ENCODE assay signal across 21 mouse cellular contexts in the genomic region with DNA sequence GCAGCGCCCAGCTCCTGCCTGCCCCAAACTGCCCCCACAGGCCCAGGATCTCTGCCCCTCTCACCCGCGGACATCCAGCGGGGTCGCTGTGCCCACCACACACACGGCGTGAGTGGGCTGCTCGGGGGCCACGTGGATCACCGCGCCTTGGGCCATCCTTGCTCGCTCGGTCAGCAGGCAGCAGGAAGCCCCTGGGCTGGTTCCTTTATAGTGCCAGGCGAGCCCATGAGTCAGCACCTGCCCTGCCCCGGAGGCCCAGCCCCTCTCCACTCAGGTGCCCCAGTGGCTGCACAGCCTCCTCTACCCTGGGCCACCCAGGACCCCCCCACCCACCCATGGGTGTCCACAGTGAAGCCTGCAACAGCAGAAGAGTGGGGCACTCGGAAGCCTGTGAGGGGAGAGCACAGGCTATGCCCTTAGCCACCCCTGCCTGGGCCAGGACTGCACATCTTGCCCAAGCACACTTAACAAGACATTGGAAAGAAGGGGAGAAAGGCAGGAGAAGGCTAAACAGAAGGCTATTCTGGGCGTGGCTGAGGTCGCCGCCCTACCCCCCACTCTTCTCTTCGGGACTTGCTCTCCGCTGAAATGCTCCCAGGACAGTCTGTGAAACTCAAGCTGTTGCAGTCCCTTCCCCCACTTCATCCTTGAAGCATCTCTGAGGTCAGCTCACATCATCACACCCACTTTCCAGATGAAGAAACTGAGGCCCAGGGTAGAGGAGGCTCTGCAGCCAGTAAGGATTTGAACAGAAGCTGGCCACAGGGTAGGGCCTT. TPM values are rescaled to one million over a fixed set of nuclear protein-coding genes. Genes with fewer than 3 reads are reported as not detected.
DNase-seq lines count a peak whose midpoint lies in the region; ATAC-seq and TF ChIP-seq lines count a peak whose summit lies in the region.
"Had no signal": no experiment of that assay in that cellular context is flagged by ENCODE, and none has a peak within 500 bp of the region (broad histone marks: within the 10 kb centered on the region; RNA-seq: fewer than 3 reads in every experiment).

A gene (minus strand): TSS at position 212 of the 776 bp plus-strand sequence.

- H3K9me3 ChIP-seq in liver, embryonic 15.5 days (replicated peaks), result no peaks in the 10 kb centered on the region
- H3K9me3 ChIP-seq in E14TG2a.4 (ENCODE audit: low read length), result no peaks in the 10 kb centered on the region
- H3K9me3 ChIP-seq: embryonic facial prominence, embryonic 12.5 days; hindbrain, embryonic 13.5 days; intestine, embryonic 15.5 days; neural tube, embryonic 15.5 days; stomach, embryonic 15.5 days had no signal

- peaks cover 25% of the 10 kb centered on the region for H3K4me1 ChIP-seq in liver, embryonic 15.5 days (replicated peaks)
- peaks cover 71% of the 10 kb centered on the region for H3K4me1 ChIP-seq in E14TG2a.4 (replicated peaks; ENCODE audit: low read depth, low read length)
- H3K4me1 ChIP-seq: embryonic facial prominence, embryonic 12.5 days had no signal

- no peak within 1 kb of the TSS for H3K27ac ChIP-seq in liver, embryonic 15.5 days (replicated peaks)
- H3K27ac ChIP-seq: embryonic facial prominence, embryonic 12.5 days; hindbrain, embryonic 13.5 days; intestine, embryonic 15.5 days; layer of hippocampus, adult 2 months; liver, embryonic 14.5 days; neural tube, embryonic 15.5 days; stomach, embryonic 15.5 days had no signal

- DNase-seq in liver (no peak), ZHBTc4 (ENCODE audit: low read depth, low spot score) (peak; percentile 79)
- no peak for DNase-seq in right cerebral cortex, postnatal 10 days (ENCODE audit: low spot score in 2 of 2)
- no peak for DNase-seq in ovary, postnatal 14 days (ENCODE audit: low spot score)
- DNase-seq: adrenal gland, adult 8-10 months; cerebellum, adult 11-12 months; cerebellum, postnatal 36 days; heart, adult 18-20 months; lung, postnatal 10 days had no signal

- ATAC-seq in liver, embryonic 15.5 days (ENCODE audit: insufficient read depth), result no peak
- peak; percentile 40 for ATAC-seq in megakaryocyte progenitor cell, adult 5-6 weeks (replicated peaks; ENCODE audit: poor library complexity)
- ATAC-seq: intestine, embryonic 15.5 days had no signal

- H3K4me3 ChIP-seq in liver, embryonic 15.5 days (replicated peaks), result 0 out of 2 replicates have a peak within 1 kb of the TSS, but pooled peaks have one; percentile 8
- H3K4me3 ChIP-seq in E14TG2a.4 (replicated peaks; ENCODE audit: low read length), result peak within 1 kb of the TSS; percentile 73
- H3K4me3 ChIP-seq: embryonic facial prominence, embryonic 12.5 days; hindbrain, embryonic 13.5 days; intestine, embryonic 15.5 days; layer of hippocampus, adult 2 months; neural tube, embryonic 15.5 days; stomach, embryonic 15.5 days had no signal

- no peak within 1 kb of the TSS for H3K4me2 ChIP-seq in liver, embryonic 15.5 days
- H3K4me2 ChIP-seq: embryonic facial prominence, embryonic 12.5 days; hindbrain, embryonic 13.5 days; intestine, embryonic 15.5 days; neural tube, embryonic 15.5 days; stomach, embryonic 15.5 days had no signal

- H3K36me3 ChIP-seq in liver, embryonic 15.5 days (replicated peaks), result no peaks in the 10 kb centered on the region
- no peaks in the 10 kb centered on the region for H3K36me3 ChIP-seq in E14TG2a.4 (ENCODE audit: insufficient read depth, low read length)
- H3K36me3 ChIP-seq: embryonic facial prominence, embryonic 12.5 days; hindbrain, embryonic 13.5 days; intestine, embryonic 15.5 days; neural tube, embryonic 15.5 days; stomach, embryonic 15.5 days had no signal

- TF ChIP-seq CTCF in E14TG2a.4 (conservative IDR thresholded peaks at IDR 0.05; ENCODE audit: low read length), result no peak

- no peaks in the 10 kb centered on the region for H3K27me3 ChIP-seq in liver, embryonic 15.5 days
- no peaks in the 10 kb centered on the region for H3K27me3 ChIP-seq in E14TG2a.4 (ENCODE audit: insufficient read depth, low read length)
- H3K27me3 ChIP-seq: embryonic facial prominence, embryonic 12.5 days; intestine, embryonic 15.5 days; neural tube, embryonic 15.5 days; stomach, embryonic 15.5 days had no signal

- 70% methylated on average over 21 of the region's 21 CpGs for WGBS in liver, embryonic 15.5 days (ENCODE audit: insufficient replicate concordance)

- no peak within 1 kb of the TSS for H3K9ac ChIP-seq in liver, embryonic 15.5 days
- H3K9ac ChIP-seq: embryonic facial prominence, embryonic 12.5 days; hindbrain, embryonic 13.5 days; intestine, embryonic 15.5 days; liver, embryonic 14.5 days; neural tube, embryonic 15.5 days; stomach, embryonic 15.5 days had no signal

RNA-seq across cellular contexts. Expression of the gene that starts here (rescaled TPM):
- 2.8 and 4.1 TPM in 2 replicates for polyA plus RNA-seq in liver, embryonic 15.5 days (2015; fragmentation: Nextera tagmentation; extraction: Ambion mirVana)
- total RNA-seq in megakaryocyte progenitor cell, adult 5-6 weeks (2015), result 4.6 and 4.9 TPM in 2 replicates
- 6.9 and 9.3 TPM in 2 replicates for total RNA-seq in megakaryocyte progenitor cell, adult 5-6 weeks (2017)
- total RNA-seq: gastrocnemius, adult 8-10 months; layer of hippocampus, adult 2 months; MEL had no signal
- polyA plus RNA-seq: embryonic facial prominence, embryonic 12.5 days had no signal
